Mouse (Mus musculus) liver, embryonic 13.5 days (tissue): Measurements from ENCODE around the gene Rpa2. TPM values are rescaled to one million over a fixed set of nuclear protein-coding genes. Genes with fewer than 3 reads are reported as not detected.

Experiments used
- polyA plus RNA-seq: library from polyadenylated mRNA; unstranded; fragments of >200 nt; fragmentation: Nextera tagmentation; extraction: Ambion mirVana; gene quantifications from 2 replicates; pipeline ENCODE4 v1.2.1, GENCODE M21; 2015

Rpa2 gene
- polyA plus RNA-seq, 1 experiment from 2014 or later, result 107 TPM

Other genes with a start within 250 kb of the Rpa2 start
- gene Atpif1, start 234.7 kb upstream of the Rpa2 start, polyA plus RNA-seq, result 1,559 and 1,572 TPM in 2 replicates
- gene Dnajc8, start 232.8 kb upstream of the Rpa2 start, polyA plus RNA-seq, result 125 and 148 TPM in 2 replicates
- 0.67 and 0.68 TPM in 2 replicates for gene Ptafr, start 204.3 kb upstream of the Rpa2 start, polyA plus RNA-seq
- gene Eya3, start 129.3 kb upstream of the Rpa2 start, polyA plus RNA-seq, result 15.0 and 20.9 TPM in 2 replicates
- gene Xkr8, start 35.8 kb upstream of the Rpa2 start, polyA plus RNA-seq, result 3.5 and 3.6 TPM in 2 replicates
- gene Smpdl3b, start 11.1 kb upstream of the Rpa2 start, polyA plus RNA-seq, result 1.1 and 1.2 TPM in 2 replicates
- gene Themis2, start 28.1 kb downstream of the Rpa2 start, polyA plus RNA-seq, result 1.7 and 2.4 TPM in 2 replicates
- 29.9 and 32.1 TPM in 2 replicates for gene Ppp1r8, start 74.8 kb downstream of the Rpa2 start, polyA plus RNA-seq
- gene Stx12, start 116.2 kb downstream of the Rpa2 start, polyA plus RNA-seq, result 17.6 and 20.5 TPM in 2 replicates
- 25.1 and 25.9 TPM in 2 replicates for gene Fam76a, start 154.2 kb downstream of the Rpa2 start, polyA plus RNA-seq
- gene Fgr, start 205.8 kb downstream of the Rpa2 start, polyA plus RNA-seq, result 0.47 and 0.65 TPM in 2 replicates
- 1.3 and 1.4 TPM in 2 replicates for gene Ahdc1, start 242.9 kb downstream of the Rpa2 start, polyA plus RNA-seq